Mouse (Mus musculus): ENCODE data around the gene Reep6.

Reep6 gene

GRCm38 (mm10) chr10:80329273-80330081, at the start of gene Reep6, which contains the start of gene Pcsk4:
Reep6 (plus strand) TSS chr10:80329953.
Pcsk4 (minus strand) TSS chr10:80329498.
- DNase-seq (ENCODE audit: low read depth in 2 of 2, low spot score in 2 of 2) = peak; percentile 68 to 79

- no peak for DNase-seq (ENCODE audit: low read depth in 2 of 2, low spot score in 2 of 2)
Observed at GRCm38 (mm10) chr10:80281304-80281703, 48.4 kb upstream of the Reep6 start.

- no peak for DNase-seq (ENCODE audit: low read depth in 2 of 2, low spot score in 2 of 2)
Observed at GRCm38 (mm10) chr10:80281921-80282371, 47.8 kb upstream of the Reep6 start.

- DNase-seq (ENCODE audit: low read depth in 2 of 2, low spot score in 2 of 2) = no peak
Observed at GRCm38 (mm10) chr10:80282481-80283441, 47.0 kb upstream of the Reep6 start.

DNA sequence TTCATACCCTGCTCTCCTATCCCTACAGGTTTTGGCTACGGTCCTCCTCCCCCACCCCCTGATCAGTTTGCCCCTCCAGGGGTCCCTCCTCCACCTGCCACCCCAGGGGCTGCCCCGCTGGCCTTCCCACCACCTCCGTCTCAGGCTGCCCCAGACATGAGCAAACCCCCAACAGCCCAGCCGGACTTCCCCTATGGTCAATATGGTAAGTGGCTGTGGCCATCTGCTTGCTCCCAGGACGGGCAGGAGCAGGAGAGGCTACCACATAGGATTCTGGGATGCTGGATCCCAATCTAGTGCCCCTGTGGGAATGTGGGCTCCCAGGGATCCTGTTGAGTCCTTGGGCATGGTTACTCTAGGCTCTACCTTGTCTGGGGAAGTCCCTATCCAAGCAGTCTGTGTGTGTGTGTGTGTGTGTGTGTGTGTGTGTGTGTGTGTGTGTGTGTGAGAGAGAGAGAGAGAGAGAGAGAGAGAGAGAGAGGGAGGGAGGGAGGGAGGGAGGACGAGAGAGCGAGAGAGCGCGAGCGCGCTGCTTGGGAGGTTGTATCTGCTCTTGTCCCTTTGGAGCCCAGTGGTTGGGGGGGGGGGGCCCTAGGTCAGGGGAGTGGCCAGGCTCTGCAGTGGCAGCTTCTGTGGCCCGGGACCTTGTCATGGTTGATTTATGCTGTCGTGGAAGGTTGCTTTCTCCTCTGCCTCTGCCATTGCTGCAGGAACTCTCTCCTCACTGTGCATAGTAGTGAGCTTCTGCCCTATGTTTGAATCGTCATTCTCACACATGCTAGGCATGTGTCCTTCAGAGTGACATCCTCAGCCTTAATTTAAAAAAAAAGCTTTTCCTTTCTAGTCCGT, 44.3 kb upstream of the Reep6 start:
- no peak for DNase-seq (ENCODE audit: low read depth in 2 of 2, low spot score in 2 of 2)

DNA sequence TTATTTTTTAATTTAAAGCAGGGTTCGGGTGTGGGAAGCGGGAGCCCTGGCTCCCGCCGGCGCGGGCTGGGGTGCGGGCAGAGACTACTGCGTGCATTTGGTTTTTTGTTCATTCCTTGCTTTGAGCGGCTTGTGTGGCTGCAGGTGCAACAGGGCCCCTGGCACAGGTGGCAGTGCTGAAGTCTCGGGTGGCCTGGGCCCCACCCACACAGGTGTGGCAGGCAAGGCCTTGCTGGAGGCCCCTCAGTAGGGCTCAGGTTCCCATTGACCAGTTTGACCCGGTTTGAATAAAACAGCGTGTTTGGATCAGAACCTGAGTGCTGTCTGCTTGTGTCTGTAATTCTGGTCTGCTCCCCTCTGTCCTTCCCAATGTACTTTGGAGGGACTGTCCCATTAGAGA, 41.7 kb upstream of the Reep6 start:
- no peak for DNase-seq (ENCODE audit: low read depth in 2 of 2, low spot score in 2 of 2)

- DNase-seq (ENCODE audit: low read depth in 2 of 2, low spot score in 2 of 2) = no peak
Observed at GRCm38 (mm10) chr10:80288657-80289056, 41.1 kb upstream of the Reep6 start.

GRCm38 (mm10) chr10:80292251-80293146, 37.3 kb upstream of the Reep6 start, which contains the start of gene Rps15:
Rps15 (plus strand) TSS chr10:80292453.
- peak; percentile 89 to 93 for DNase-seq (ENCODE audit: low read depth in 2 of 2, low spot score in 2 of 2)

- peak in 1 of 2 experiments; percentile 14 for DNase-seq (ENCODE audit: low read depth in 2 of 2, low spot score in 2 of 2)
Observed at GRCm38 (mm10) chr10:80293325-80293724, 36.4 kb upstream of the Reep6 start.

DNA sequence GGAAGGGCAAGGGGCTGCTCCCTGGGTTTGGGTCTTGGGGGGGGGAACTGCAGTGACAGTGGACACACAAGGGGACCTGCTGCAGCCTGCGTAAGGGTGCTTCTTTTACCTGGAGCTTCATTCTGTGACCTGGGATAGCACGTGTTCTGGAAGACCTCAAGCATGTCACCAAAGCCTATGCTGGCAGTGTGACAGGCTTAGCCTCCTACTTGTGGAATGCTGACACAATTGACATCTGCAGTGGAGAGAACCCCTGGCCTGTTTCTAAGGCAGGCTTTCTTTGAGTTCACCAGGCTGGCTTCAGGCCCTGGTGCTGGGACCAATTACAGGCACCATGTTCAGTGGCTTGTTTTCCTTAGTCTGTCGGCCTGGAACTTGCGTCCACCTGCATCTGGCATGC, 35.4 kb upstream of the Reep6 start:
- DNase-seq (ENCODE audit: low read depth in 2 of 2, low spot score in 2 of 2) = no peak

- DNase-seq (ENCODE audit: low read depth in 2 of 2, low spot score in 2 of 2) = no peak
Observed at GRCm38 (mm10) chr10:80294788-80295303, 34.9 kb upstream of the Reep6 start.

DNA sequence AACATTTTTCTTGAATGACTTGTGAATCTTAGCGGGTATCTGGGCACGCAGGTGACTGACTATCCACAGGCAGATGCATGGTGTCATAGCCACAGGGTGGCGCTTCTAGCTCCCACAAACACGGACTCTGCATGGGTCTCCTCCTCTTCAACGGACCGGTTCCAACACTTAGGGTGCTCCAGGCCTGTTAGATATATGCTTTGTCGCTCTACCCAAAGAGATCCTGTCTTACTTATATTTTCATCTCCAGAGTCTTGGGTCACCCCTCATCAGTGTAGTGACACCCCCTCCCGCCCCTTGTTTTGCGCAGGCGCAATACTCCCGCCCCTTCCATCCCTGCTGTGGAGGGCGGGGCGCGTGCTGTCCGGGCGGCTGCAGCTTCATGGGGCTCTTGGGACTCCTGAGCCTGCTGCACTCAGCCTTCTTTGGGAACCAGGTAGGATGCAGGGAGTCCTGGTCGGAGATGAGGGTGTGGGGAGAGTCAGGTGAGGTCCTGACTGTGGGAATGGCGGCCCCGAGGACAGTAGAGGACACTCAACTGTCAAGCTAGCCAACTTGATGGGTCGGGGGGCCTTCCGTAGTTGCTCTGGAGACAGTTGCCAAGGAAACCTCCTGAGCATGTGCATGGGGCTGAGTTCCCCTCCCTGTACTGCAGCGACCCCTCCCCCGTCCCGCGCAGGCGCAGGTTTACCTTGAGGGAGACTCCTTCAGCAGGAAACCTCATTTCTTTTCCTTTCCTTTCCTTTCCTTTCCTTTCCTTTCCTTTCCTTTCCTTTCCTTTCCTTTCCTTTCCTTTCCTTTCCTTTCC, 33.9 kb upstream of the Reep6 start, which contains the start of gene Apc2:
TSS of gene Apc2 (plus strand) at position 360 of the 808 bp plus-strand sequence.
- peak; percentile 65 to 70 for DNase-seq (ENCODE audit: low read depth in 2 of 2, low spot score in 2 of 2)

DNA sequence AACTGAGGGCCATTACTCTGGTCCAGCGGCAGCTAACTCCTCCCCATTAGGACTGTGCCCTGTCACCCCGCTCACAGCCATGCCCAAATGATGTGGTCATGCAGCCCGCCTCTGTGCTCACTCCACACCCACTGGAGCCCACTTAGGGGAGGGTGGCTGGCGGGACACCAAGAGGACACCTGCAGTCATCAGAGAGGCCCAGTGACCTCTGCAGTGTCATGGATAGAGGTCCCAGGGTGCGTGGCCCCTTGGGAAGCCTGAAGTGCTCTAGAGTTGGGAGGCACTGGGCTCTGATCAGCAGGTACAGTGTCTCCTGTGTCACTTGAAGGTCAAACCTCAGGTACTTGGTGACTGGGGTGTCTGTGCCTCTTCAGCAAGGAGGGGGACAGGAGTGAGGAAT, 32.9 kb upstream of the Reep6 start:
- DNase-seq (ENCODE audit: low read depth in 2 of 2, low spot score in 2 of 2) = no peak

GRCm38 (mm10) chr10:80297526-80298133, 32.1 kb upstream of the Reep6 start:
- DNase-seq (ENCODE audit: low read depth in 2 of 2, low spot score in 2 of 2) = no peak

DNA sequence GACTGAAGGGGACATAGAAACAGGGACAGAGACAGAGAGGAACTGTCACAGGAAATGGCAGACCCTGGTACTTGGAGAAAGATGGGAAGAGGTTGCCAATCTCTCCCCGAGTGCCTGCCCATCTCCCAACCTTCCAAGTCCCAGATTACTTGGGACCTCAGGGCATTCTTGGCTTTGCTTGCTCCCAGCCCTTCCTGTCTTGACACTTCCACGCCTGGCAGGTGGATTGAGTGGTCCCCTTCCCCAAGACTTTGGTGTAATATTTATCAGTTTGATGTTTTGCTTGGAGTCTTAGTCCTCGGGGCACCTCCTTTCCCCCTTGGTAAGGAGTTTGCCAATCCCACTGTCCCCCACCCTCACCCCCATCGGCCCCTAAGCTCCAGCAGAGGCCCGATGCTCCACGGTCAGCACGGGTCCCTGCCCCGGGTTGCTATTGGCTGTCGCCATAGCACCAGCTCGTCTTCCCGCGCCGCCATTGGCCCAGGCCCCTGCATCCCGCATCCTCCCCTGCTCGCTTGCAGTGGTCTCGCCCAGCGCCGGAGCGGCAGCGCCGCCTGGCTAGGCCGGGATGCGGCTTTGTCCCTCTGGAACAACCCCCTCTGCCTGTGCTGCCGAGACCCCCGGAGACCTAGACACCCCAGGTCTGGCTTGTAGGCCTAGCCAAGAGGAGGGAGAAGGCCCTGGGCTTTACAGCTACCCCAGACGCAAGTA, 31.0 kb upstream of the Reep6 start:
- no peak for DNase-seq (ENCODE audit: low read depth in 2 of 2, low spot score in 2 of 2)

DNA sequence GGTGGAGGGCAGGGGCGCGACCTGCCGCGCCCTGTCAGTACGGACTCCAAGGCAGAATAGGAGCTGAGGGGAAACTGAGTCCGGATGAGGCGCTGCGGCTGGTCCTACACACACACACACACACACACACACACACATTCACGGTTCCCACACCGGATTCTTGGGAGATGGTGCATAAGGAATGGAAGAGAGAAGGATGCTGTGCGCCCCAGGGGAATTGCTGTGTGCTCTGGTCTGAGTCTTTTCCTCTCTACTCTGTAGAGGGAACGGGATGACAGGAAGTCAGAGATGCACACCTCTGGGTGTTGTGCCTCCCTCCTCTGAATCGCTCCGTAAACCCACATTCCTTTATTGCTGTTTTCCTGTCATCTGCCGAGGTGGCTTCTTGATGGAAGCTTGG, 30.5 kb upstream of the Reep6 start:
- DNase-seq (ENCODE audit: low read depth in 2 of 2, low spot score in 2 of 2) = no peak

GRCm38 (mm10) chr10:80299824-80300223, 29.9 kb upstream of the Reep6 start:
- DNase-seq (ENCODE audit: low read depth in 2 of 2, low spot score in 2 of 2) = no peak

All from CD8-positive naive resting alpha-beta T cell, adult 2 months (primary cell).